Mouse (Mus musculus) olfactory bulb, adult 2 months (tissue): ENCODE data around the gene Bcl2. TPM values are rescaled to one million over a fixed set of nuclear protein-coding genes. Genes with fewer than 3 reads are reported as not detected.
"Not testable (repeated sequence)": the region's sequence is repeated elsewhere in the genome, so short reads cannot be mapped to it uniquely, and the experiment has no call there.

Experiments used
- H3K27ac ChIP-seq: fragments of 200-500 bp; 2 replicates; pipeline ENCODE4 v1.5.1; 2012; ENCODE audit warnings: low read depth, low read length; ENCODE audit not compliant: insufficient read depth
- H3K4me1 ChIP-seq: fragments of 200-500 bp; 2 replicates; pipeline ENCODE4 v1.6.1; 2012; ENCODE audit warnings: low read length; ENCODE audit not compliant: control insufficient read depth, insufficient read depth
- H3K4me3 ChIP-seq: fragments of 200-500 bp; 2 replicates; pipeline ENCODE4 v1.5.1; 2012; ENCODE audit warnings: mild to moderate bottlenecking, low read depth, low read length, moderate library complexity; ENCODE audit not compliant: insufficient read depth
- CTCF ChIP-seq: fragments of 200-500 bp; IDR thresholded peaks from 2 replicates; pipeline ENCODE4 v1.5.1; 2012; ENCODE audit warnings: low read depth, mild to moderate bottlenecking, low read length, moderate library complexity; ENCODE audit not compliant: insufficient read depth
- POLR2A ChIP-seq: fragments of 200-500 bp; IDR thresholded peaks from 2 replicates; pipeline ENCODE4 v1.6.1; 2012; ENCODE audit warnings: mild to moderate bottlenecking, low read depth, low read length, moderate library complexity; ENCODE audit not compliant: insufficient read depth
- whole genome bisulfite sequencing: fragments of 180-500 bp; shearing (Covaris S2); methylation state at CpG from one replicate; pipeline ENCODE4 v1.1.7; 2018; 5-methylcytosine and 5-hydroxymethylcytosine counted together
- polyA plus RNA-seq: library from polyadenylated mRNA; stranded (reverse); fragments of >200 nt; gene quantifications from 2 replicates; pipeline ENCODE4 v1.2.4, GENCODE M21; 2012; ENCODE audit warnings: low replicate concordance; ENCODE audit not compliant: missing spikeins, insufficient read depth, insufficient read length

The Bcl2 gene
- polyA plus RNA-seq, 1 experiment = not detected

DNA sequence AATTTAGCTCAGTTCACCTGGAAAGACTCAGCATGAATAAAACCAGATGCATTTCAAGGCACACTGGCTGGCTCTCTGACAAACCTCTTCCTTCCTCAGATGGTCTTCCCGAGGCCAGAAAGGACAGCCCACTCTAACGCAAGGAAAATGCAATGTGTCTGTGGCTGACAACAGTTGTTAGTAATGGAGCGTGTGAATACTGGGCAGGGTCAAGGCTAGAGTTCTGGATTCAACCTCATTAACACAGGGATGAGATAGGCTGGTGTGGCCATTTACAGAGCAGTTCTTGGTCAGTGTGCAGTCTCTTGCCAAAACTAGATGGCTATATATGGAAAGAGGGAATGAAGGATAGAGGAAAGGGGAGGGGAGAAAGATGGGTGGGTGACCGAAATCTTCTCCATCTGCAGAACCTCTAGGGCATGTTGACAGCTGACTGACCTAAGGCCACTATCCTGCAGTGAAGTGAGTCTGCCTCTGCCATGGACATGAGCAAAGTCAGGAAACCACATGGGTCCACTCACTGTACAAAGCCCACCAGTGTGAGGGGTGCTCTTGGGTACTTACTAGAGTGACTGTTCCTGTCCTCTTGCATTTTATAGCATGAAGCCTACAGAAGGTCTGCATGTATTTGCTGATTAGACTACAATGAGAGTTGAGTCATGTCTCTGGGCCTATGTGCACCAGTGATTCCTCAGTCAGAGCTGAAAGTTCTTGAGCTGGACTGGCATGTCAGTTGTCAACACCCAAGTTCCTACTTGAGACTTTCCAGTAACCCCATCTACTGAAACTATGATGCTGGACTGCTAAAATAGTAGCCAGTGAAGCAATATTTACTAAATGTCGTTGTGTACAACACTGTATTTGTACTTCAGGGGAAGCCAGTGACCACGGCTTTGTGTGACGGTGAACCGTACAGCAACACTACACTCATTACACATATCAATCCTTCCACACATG is 159.9 kb downstream of the Bcl2 start:
- TF ChIP-seq CTCF = no peak
- no peak for TF ChIP-seq POLR2A
- Histone ChIP-seq H3K27ac (no peak overlapping the region), H3K4me3 (no peak overlapping the region), H3K4me1 (no peaks in the 10 kb centered on the region)
- 92% methylated on average over 8 of the region's 8 CpGs for WGBS

DNA sequence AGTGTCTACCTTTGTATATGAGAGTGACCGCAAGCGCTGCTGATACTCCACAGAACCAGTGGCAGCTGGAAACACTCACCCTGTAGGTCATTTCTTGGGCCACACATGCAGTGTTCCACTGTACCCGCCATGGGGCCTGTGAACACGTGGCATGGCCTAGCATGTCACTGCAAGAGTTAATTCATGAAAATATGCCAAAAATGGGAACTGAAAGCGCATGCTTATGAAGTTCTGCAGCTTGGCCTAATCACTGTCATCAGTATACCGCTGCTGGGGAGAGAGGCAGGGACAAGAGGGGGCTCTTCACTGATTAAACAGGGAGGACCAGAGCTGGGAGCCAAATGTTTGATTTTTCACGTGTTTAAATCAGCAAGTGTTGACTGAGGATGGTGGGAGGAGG is 161.2 kb downstream of the Bcl2 start:
- WGBS = 85% methylated on average over 7 of the region's 7 CpGs
- Histone ChIP-seq H3K4me3 (no peak overlapping the region), H3K27ac (no peak overlapping the region), H3K4me1 (no peaks in the 10 kb centered on the region)
- TF ChIP-seq POLR2A = no peak
- TF ChIP-seq CTCF = no peak

DNA sequence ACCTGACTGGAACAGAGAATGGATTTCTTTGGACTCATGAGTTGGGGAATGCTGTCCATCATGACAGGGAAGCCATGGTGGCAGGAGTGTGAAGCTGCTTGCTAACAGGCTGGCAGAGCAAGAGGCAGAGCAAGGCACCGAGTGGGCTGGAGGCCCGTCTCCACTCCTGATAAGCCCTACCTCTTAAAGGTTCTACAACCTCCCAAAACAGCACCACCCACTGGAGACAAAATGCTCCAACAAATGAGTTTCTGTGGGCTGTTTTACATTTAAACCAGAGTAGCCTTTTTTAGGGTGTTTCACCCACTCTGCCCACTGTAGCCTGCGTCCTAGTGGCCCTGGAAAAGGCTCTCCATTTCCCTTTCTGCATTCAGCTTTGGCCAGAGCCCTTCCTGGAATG is 163.5 kb downstream of the Bcl2 start:
- WGBS = 93% methylated on average over 3 of the region's 3 CpGs

DNA sequence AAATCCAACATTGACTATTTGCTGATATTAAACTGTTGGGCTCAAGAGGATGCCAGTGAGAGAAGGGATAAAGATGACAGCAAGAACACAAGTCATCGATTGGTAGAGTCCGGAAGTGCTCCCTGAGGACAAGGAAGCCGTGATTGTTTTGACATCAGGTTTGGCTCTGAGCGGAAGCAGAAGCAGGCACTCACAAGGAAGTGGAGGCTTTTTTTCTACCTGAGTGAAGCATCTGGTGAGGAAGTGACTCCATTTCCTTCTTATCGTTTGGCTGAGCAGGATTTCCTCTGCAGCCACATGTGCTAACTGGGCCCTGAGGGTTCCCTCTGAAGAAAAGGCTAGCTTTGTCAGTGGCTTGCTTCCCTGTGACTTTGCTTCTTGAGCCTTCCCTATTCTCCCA is 165.0 kb downstream of the Bcl2 start:
- 87% methylated on average over 5 of the region's 5 CpGs for WGBS
- no peak overlapping the region for H3K4me3 ChIP-seq
- no peak for TF ChIP-seq POLR2A
- TF ChIP-seq CTCF = no peak
- H3K4me1 ChIP-seq = no peaks in the 10 kb centered on the region
- H3K27ac ChIP-seq = no peak overlapping the region

More for the DNA sequence above, 163.5 kb downstream of the Bcl2 start:
- no peak overlapping the region for H3K4me3 ChIP-seq
- TF ChIP-seq POLR2A (no peak), CTCF (no peak)
- H3K4me1 ChIP-seq = no peaks in the 10 kb centered on the region
- H3K27ac ChIP-seq = no peak overlapping the region

DNA sequence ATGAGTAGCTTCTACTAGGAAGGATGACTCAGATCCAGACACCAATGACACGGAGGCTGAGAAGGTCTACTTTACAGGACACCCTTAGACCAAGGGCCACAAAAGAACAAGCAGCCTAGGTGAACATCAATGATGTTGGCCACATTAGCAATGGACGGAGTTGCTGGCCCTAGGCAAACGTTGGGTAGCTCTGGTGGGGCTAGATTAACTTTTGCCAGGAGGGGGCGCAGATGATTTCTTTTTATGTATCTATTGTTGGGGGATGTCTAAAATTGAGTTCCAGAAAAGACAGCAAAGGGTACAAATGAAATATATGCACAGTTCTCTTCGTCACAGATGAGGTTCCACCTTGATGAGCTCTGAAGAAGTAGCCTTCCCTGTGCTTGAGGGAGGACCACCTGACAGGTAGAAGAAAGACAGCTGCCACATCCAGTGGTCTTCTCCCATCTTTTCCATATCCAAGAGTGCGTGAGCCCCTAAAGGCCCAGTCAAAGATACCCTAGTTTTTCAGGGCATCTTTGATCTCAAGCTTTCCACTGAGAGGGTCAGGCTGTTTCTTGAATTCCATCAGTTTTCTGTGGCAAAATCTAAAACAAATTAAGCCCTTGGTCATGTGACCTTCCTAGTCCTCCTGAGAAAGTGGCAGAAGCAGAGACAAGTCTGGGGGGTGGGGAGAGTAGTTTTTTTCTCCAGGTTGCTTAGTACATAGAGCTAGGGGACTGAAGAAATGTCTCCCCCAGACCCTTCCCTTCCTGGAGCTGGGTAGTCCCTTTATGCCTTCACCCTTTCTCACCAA is 169.1 kb downstream of the Bcl2 start:
- 71% methylated on average over 6 of the region's 6 CpGs for WGBS
- TF ChIP-seq CTCF (no peak), POLR2A (no peak)
- H3K4me3 ChIP-seq = no peak overlapping the region
- no peak overlapping the region for H3K27ac ChIP-seq
- no peaks in the 10 kb centered on the region for H3K4me1 ChIP-seq

DNA sequence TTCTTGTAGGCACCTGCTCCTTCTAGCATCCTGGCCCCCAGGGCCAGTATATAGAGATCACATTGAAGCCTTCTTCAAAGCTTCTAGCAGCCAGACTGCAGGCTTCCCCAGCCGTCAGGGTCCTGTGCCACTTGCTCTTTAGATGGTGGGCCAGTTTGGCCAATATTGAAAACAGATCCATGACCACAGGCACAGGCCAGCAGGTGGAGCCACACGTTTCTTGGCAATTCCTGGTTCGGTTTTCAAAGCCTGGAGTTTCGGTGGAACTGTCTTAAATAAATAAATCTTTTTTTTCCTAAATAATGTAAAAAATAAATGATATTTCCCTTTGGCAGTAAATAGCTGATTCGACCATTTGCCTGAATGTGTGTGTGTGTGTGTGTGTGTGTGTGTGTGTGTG is 171.3 kb downstream of the Bcl2 start:
- Histone ChIP-seq H3K4me1 (no peaks in the 10 kb centered on the region), H3K4me3 (no peak overlapping the region), H3K27ac (no peak overlapping the region)
- TF ChIP-seq POLR2A (no peak), CTCF (peak; percentile 30; the same call in 1 of the 2 replicates)
- WGBS = 56% methylated on average over 5 of the region's 5 CpGs

DNA sequence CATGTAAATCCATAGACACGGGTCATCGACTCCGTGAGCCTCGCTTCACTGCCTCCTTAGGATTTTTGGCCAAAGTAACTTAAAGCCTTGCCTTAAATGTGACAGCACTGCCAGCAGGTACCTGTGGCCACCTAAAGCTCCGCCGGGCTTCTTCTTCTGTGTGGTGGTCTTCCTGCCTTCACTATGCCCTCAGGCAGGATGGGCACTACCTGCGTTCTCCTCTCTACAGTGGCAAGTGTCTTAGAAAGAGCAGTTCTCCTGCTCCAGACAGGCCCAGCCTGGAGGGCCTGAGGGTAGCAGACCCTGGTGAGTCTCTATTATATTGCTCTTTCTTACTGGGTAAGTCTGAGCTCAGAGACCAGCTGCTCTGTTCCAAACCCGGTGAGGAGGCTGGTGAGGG is 172.2 kb downstream of the Bcl2 start:
- Histone ChIP-seq H3K4me1 (no peaks in the 10 kb centered on the region), H3K27ac (no peak overlapping the region), H3K4me3 (no peak overlapping the region)
- TF ChIP-seq POLR2A (no peak), CTCF (no peak)
- WGBS = 90% methylated on average over 8 of the region's 8 CpGs

DNA sequence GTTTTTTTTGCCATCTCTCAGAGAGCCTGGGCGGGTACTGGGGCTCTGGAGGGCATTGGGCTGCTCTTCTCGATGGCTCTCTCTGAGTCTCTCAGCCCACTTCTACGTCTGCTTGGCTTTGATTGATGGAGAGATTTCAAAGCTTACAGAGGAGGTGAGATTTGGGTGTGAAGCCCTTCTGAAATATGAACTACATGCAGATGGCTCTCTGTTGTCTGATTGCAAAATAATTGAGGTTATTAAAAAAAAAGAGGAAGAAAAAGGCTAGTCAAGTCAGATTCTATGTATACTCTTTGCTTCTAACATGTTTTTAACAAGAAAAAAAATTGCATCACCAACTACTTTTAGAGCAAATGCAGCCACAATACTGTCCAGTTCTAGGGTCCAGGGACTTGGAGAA is 173.9 kb downstream of the Bcl2 start:
- Histone ChIP-seq H3K4me1 (no peaks in the 10 kb centered on the region), H3K27ac (no peak overlapping the region), H3K4me3 (no peak overlapping the region)
- no peak for TF ChIP-seq POLR2A
- no peak for TF ChIP-seq CTCF
- 91% methylated on average over 3 of the region's 3 CpGs for WGBS

DNA sequence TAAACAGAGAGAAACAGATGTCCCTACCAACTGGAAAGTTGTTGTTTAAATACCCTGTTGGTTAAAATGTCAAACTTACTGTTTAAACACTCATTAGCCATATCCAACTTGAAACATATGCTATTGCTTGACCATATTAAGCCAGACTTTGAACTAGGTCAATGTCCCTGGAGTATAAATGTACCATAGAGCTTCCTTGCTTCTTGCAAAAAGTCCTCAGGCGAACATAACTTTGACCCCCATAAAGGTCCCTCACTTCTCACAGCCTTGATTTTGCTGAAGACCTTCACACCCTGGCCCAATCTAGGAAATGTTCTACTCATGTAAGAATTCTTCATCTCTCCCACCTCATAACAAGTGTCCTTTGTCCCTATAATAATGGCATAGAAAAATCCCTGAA is 175.0 kb downstream of the Bcl2 start:
- H3K27ac ChIP-seq = no peak overlapping the region
- WGBS = 93% methylated on average over 1 of the region's 1 CpGs
- no peak overlapping the region for H3K4me3 ChIP-seq
- H3K4me1 ChIP-seq = no peaks in the 10 kb centered on the region
- no peak for TF ChIP-seq CTCF
- no peak for TF ChIP-seq POLR2A

DNA sequence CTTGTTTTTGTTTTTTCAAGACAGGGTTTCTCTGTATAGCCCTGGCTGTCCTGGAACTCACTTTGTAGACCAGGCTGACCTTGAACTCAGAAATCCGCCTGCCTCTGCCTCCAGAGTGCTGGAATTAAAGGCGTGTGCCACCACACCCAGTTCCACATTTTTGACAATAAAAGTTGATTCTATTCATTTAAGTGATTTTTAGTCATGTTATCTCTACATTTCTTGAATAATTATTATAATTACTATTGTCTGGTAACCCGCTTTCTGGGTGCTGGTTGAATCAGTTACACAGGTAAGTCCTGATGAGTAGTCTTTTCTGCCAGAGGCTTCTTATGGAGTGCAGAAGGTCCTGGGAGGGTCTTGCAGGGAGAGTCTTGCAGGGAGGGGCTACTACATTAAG is 179.2 kb downstream of the Bcl2 start:
- H3K4me1 ChIP-seq, H3K27ac ChIP-seq, H3K4me3 ChIP-seq: not testable (repeated sequence)
- WGBS = 95% methylated on average over 3 of the region's 3 CpGs
